Mouse (Mus musculus) lung, postnatal 25 days (tissue): ENCODE data around the gene Lingo2.

Source experiments
- DNase-seq: peaks from one replicate; pipeline ENCODE4 v3.0.0; 2022; ENCODE audit warnings: low spot score

Gene Lingo2

DNA sequence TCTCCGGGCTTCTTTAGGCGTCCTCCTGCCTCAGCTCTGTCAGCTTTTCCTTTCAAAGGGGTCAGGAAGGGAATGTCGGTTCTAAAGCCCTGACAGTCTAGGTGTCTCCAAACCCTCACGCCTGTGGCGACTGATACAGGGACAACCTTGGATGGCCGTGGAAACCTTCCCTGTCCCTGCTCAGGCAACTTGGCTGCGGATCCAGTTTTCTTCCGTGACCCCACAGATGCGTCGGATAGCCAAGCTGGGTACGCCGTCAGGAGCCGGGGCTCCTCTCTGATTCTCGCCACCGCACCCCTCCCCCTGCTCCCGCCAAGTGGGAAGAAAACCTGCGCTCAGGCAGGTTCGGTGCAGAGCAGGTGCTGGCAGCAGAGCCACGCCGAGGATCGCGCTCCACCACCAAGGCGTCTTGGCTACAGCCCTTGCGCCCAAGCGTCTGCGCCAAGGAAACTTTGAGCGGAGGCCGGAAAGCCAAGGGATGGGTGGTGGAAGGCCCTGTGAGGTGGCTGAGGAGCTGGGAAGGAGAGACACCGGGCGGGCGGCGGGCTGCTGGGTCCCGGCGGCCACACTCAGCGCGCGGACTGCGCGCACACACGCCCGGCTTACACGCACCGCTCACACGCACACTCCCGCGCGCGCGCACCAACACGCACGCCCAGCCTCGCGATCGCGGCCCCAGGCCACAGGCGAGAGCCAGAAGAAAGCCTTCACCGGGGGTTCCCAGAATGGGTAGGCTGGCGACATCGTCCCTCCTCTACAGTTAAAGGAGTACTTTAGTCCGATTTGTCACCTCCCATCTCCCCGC is at the start of gene Lingo2:
Gene Lingo2, minus strand, starts transcription at position 598 of the 805 bp plus-strand sequence.
- DNase-seq: no peak

DNA sequence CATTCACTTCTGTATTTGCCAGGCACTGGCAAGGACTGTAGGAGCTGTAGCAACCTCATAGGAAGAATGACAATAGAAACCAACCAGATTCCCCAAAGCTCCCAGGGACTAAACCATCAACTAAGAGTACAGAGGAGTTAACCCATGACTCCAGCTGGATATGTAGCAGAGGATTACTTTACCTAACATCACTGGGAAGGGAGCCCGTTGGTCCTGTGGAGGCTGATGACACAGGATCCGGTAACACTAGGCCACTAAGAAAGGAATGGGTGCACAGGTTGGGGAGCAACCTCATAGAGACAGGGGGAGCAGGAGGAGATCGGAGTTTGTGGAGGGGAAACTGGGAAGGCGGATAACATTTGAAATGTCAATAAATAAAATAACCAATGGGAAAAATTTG is 21.8 kb upstream of the Lingo2 start:
- DNase-seq: no peak

DNA sequence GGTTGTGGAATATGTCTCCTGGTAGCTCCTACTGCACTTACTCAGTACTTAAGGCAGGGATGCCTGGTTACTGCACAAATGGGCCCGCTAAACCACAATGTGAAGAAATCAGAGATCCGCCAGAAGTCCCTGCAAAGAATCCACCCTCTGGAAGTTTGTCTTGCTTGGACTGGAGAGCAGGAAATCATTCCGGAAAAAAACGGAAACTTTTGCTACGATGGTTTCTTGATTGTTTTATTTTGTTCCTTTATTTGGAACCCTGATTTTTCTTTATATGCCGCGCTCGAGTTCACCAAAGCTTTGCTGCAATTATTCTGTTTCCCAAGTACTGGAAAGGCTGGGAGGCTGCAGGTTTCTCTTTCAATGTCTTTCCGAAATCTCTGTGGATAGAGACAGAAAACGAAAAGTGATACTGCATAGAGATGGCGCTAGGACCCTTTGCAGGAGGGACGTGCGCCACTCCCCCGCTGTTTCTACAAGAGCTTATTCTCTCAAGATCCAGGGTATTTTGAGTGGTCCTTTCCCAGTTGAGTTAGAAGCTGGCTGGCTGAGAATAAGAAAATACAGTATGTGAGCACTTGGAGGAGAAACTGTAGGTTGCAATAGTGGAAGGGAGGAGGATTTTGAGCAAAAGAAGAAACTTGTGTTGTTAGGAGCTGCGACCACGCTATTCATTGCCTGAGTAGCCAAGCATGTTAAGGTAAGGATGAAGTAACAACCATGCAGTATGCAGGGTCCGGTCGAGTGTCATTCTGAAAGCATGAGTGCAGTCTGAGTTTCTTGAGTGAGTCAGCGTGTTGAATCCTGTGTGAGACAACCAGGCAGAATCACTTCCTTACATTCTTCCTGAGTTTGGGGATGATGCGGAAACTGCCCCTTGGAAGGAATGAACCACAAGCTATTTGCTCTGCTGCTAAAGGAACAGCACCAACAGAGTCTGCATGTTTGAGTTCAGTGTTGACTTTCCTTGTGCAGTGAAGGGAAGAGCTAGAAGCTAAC is 1.2 kb upstream of the Lingo2 start:
- DNase-seq: no peak

DNA sequence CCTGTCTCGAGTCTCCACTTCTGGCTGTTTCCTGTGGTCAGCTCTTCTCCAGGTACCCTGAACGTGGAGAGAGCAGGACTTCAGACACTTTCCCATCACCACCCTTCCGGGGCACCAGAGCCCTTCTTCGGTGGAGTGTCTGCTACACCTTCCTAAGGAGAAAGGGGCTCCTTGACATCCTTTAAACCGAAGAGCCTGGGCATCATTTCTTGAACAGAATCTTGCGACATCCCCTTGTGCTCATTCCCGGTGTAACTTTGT is 338 bp upstream of the Lingo2 start:
- DNase-seq: no peak

DNA sequence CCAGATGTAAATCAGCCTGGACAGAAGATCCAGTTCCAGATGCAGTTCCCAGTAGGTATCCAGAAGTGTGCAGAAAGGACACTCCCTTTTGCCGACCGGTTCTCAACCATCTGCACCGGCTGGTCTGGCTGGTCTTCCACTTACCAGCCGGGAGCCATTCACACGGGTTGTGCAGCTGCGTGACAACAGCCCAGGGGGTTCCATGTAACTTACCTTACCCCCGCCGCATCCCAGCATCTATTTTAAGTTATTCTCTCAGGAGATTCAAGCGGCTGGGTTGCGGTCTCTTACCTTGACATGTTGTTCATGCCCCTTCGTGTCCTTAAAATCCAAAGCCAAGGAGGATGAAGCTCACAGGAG is 777 bp downstream of the Lingo2 start:
- no peak for DNase-seq

DNA sequence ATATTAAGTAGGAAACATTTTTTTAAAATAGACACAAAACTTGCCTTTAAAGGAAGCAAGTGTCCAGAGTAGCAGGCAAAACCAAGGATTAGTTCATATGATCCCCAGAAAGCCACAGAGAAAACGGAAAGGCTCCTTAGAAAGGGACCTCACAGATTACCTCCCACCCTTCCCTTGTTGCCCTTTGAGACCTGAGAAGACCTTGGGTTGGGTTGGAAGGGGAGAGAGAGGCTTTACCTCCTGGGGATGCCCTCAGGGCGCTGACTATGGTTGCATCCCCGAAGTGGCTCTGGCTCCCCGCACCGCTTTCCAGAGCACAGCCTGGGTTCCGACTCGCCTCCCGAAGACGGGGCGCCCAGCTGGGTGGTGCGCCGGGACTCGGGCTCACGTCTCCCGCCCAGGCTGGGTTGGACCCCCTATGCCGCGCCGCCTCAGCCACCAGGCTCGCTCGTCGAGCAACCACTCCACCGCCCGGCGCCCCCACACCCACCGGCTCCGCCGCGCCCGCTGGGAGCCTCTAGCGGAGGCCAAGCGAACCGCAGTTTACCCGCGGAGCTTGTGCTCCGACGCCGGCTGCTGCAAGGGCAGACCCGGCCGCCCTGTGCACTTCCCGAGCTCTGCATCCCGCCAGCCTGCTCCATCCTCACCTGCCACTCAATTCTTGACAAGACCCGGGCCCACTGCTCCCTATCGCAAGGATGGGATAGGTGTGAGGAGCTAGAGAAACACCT is 1.4 kb downstream of the Lingo2 start:
- no peak for DNase-seq

DNA sequence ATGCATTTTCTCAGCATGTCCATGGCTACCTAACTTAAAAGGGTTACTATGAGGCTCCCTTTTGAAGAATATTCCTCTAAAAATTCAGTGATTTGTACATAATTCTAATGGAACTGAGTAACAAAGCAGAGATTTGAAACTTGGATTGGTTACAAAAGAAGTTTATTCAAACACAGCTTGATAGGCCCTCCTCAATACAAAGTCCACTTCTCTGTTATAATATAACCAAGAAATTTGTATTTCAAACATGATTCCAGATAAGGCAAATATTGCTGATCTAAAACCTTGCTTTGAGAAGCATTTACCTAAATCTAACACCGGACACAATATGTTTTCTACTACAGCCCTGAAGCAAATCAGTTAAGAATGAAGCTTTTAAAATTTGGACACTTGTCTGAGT is 60.7 kb downstream of the Lingo2 start:
- no peak for DNase-seq

DNA sequence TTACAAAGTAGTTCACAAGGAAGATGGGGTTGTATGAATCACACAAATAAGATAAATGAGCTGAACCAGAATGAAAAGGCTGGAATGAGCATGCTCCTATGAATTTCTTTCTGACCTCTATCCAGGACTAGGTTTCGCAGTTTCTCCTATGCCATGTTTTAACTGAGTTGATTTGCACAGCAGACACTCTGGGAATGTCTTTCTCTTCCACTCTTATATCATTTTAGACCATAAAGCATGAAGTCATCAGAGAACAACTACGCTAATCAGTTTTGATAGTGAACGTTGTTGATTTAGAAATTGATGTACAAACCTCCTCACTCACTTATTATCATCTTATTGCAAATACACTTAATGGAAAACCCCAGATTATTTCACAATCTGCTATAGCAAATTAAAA is 61.2 kb downstream of the Lingo2 start:
- no peak for DNase-seq

DNA sequence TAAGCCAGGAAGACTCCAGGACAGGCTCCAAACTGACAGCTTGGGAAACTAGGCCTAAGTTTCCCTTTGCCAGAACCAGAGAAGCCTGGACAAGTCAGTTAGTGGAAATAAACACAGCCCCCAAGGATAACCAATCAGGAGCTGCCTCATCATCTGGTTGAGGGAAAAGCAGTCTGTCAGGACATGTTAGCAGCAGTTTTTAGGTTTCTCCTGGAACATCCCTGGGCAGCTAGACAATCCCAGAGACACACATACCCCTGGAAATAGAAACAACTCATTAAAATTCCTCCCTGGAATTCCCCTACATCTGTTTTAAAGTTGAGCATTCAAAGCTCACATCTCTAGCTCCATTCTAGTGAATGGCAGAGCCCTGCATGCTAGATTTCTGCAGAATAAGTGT is 76.8 kb downstream of the Lingo2 start:
- no peak for DNase-seq

DNA sequence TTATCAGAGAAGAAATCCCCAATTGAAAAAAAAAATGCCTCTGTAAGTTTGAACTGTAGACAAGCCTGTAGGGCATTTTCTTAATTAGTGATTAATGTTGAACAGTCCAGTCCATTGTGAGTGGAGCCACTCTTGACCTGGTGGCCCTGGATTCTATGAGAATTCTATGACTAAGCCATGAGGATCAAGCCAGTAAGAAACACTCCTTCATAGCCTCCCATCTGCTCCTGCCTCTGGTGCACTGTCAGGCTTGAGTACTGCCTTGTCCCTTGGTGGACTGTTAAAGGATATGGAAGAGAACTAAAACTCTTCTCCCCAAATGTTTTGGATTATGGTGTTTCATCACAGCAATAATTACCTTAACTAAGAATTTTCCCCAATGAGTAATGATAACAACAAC is 126.6 kb downstream of the Lingo2 start:
- DNase-seq: no peak

DNA sequence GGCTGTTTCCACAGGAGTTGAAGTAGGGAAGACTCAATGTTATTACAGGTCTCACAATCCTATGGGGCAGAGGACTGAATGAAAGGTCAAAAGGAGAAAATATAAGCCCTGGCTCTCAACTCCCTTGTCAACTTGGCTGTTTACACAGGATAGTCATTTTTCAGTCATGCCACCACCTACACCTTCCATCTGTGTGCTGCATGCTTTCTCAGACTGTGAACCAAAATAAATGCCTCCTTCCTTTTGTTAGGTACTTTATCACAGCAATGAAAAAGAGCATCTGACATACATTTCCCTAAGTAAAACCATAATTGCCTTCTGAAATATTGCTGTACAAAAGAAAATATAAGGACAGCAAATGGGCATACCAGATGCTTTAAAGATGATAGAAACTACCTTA is 129.6 kb downstream of the Lingo2 start:
- no peak for DNase-seq

DNA sequence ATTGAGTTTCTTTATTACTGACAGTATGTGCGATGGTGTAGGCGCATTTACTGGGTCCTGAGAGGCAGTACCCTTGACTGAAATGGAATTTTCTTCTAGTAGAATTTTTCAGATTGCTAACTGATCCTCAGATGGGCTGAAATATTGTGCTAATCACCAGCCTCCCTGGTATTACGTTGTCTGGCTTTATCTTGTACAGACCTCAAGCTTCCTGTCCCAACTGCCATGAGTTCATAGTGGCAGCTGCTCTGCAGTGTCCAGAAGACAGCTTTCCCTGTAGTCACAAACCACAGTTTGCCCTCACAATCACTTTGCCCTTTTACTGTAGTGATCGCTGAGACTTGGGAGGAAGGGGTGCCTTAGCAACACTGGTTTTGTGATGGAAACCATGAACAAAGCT is 176.5 kb downstream of the Lingo2 start:
- DNase-seq: no peak

DNA sequence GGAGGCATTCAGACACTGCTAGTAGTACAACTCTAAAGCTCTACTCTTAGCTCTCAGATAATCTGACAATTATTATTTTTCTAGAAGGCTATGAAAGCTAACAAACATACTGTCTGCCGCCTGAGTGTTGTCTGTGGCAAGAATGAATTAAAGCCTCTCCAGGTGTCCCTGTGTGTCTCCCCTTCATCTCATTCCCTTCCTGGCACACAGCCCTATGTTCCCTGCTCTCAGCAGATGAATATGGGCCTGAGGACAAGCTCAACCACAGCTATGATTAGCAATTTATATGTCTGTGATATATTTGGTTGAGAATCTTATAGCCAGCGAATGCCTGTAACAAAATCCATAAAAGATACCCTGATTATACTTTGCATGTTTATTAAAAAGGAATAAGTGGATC is 220.9 kb downstream of the Lingo2 start:
- DNase-seq: no peak

DNA sequence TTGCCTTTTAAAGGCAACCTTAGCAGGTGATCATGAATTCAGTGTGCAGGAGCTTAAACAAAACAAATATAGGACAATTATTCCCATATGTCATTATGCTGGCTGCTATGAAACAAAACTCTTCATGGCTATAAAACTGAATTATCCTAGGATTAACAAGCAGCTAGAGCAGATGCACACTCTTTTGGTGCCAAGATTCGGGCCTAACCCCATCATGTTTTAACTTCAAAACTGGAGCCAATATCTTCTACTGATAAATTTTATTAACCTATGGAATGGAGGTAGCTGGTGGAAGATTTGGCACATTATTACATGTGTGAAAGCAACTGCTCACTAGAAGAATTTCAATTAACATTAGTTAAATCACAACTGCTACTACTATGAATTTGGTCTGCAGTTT is 235.1 kb downstream of the Lingo2 start:
- no peak for DNase-seq

DNA sequence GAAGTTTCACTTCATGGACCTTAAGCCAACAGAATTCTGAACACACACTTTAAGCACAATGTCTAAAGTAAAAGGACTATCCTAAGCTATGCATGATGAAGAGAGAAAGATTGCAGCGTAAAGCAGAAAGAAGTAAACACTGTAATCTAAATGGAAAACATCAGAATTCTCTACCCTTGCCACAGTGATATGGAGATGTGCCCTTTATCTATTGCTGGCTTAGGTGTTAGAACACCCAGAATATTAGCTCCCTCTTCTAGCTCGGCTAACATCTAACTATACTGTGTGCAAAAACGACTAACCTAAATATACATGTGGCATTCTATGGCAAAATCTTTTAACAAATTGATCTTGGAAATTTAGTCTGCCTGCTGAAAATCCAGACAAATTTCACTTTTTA is 252.7 kb downstream of the Lingo2 start:
- DNase-seq: no peak

DNA sequence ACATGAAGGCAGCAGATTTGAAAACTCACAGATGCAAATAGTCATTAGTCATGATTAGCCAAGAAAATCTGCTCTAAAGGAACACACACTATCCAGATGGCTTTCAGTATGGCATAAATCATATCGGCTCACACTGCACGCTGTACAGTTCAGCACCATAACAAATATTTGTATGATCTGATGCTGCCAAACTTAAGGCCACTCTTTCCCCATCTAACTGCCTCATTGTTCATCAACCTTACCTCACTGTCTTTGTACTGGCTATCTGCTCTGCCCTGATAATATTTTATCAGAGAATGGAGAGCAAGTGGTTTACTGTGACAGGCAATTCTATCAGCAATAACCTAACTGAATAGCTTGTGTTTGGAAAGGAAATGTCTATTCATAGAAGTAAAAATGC is 254.7 kb downstream of the Lingo2 start:
- no peak for DNase-seq

DNA sequence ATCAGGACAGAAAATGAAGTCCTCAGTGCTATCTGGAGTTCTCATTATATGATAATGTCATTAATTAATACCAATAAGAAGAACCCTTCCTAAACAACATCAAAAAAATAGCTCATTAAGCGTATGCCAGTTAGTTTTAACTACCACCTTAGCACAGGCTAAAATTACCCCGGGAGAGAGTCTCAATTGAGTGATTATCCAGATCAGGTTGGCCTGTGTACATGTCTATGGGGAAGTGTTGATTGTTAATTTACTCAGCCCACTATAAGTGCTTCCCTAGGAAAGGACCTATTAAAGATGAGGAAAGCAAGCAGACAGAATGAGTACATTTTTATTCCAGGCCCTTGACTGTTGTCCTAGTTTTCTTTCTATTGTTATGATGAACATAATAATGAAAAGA is 291.6 kb downstream of the Lingo2 start:
- no peak for DNase-seq

DNA sequence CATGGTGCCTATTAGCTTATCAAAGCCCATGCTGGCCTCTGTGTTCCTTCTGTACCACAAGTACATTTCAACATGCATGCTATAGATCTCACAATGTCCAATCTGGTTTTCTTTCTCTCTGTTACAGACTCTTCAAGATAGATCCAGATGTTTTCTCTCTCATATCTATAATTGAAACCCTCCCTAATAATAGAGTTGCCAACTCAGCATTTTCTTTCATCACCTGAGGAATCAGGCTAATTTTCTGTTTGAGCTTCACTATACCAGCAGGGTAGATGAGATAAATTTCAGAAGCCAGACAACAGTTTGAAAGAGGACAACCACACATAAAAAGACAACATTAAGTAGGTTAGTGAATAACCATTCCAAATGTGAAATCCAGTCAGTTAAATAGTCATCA is 303.8 kb downstream of the Lingo2 start:
- no peak for DNase-seq

DNA sequence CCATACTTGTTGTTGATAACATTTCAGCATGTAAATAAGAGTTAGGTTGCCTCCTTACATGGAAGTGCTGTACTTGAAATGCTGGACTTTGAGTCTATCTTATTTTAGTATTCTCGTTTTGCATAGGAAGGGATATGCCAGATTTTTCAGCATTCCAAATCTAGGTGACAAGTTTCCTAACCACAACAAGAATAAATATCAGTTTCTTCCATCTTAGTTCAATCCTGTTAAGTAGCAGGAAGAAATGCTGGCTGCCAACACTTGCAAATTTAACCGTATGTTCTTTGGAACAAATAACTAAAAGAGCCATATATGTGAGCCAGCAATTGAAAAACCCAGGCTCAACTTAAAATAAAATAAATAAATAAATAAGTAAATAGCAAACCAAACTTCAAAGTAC is 315.9 kb downstream of the Lingo2 start:
- DNase-seq: no peak

DNA sequence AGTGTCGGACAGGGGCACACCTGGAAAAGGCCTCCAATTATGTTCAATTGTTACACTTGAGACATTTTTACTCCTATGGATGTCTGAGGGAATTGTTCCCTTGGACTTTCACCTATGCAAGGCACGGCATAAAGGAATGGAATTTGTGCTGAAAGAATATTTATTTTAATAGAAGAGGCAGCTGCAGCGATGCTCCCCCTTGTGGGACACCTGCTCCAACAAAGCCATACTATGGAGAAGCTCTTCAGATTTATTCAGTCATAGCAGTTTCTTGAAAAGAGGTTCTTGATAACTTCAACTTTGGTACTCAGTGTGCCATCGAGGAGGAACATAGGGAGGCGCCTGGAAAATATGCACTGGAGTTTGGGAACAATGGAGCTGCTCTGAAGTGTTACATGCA is 374.7 kb downstream of the Lingo2 start:
- DNase-seq: no peak

DNA sequence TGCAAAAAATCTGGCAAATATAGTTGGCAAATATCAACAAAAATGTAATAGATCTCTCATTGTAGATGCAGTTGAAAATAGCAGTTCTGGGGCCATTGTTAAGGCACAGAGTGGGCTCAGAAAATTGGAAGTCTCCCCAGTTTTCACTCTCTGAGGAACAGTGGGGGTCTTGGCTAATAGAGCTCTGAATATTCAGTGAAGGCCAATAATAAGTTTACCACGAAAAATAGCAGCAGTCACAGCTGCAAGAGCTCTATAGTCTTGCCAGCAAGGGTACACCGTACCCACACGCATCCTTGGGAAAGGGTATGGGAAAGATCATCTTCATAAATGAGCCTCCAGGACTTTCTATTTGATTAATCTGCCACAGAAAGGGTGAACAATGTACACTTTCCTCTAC is 375.3 kb downstream of the Lingo2 start:
- no peak for DNase-seq

DNA sequence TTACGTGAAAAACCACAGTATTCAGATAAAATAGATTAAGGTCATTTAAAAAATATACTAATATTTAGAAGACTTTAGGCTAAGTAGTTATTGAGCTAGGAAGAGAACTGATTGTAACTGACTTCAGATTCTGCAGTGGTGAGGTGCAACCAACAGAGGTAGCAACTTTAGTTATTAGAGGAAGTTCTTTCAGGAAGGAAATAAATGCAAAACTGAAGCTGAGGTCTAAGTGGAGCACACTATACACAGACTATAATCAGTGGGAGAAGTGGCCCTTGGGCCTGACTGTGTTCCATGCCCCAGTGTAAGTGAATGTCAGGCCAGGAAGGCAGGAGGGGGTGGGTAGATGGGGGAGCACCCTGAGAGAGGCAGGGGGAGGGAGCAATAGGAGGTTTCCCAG is 385.0 kb downstream of the Lingo2 start:
- no peak for DNase-seq

DNA sequence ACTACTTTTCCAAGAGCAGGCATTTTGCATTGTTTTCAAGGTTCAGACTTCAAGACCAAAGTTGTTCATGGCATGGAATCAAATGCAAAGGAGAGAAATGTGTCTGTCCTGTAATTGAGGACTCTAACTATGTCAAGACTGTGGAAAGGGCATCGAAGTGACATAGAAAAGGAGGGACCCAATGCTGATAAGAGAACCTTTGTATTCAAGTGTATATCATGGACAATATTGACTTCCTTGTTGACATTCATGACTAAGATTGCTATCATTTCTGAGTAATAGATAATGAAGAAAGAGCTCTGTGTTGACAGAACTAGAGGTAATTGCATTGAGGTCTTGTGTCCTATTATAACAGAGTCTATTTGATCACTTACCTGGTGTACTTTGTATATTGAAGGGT is 390.6 kb downstream of the Lingo2 start:
- no peak for DNase-seq
